Mouse (Mus musculus) small intestine, adult 2 months (tissue): ENCODE data around the gene Lpcat3.

Experiments used
- CTCF ChIP-seq: fragments of 200-500 bp; IDR thresholded peaks from 2 replicates; pipeline ENCODE4 v1.5.1; 2012; ENCODE audit warnings: low read depth, mild to moderate bottlenecking, control low read depth, inconsistent platforms, low read length, moderate library complexity, mixed read lengths; ENCODE audit not compliant: insufficient replicate concordance, insufficient read length; ENCODE audit errors: extremely low read depth
- POLR2A ChIP-seq: fragments of 200-500 bp; IDR thresholded peaks from 2 replicates; pipeline ENCODE4 v1.6.1; 2012; ENCODE audit warnings: low read depth, mild to moderate bottlenecking, control low read depth, inconsistent platforms, low read length, moderate library complexity

DNA sequence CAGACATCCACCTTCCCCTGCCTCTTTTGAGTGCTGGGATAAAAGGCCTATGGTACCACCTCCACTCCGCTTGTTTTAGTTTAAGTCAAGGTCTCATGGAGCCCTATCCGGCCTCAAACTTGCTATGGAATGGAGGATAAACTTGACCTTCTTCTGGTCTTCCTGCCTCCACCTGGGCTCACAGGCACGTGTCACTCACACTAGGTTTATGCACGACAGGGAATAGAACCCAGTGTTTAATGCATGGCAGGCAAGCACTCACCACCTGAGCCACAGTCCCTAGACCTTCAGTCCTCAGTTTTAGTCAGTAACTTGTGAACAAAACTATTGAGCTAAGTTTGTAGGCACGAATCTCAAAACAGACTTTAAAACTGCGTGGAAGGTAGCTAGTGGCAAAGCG is 68.2 kb downstream of the Lpcat3 start:
- TF ChIP-seq CTCF, result no peak
- TF ChIP-seq POLR2A, result no peak
